Mouse (Mus musculus) naive thymus-derived CD4-positive, alpha-beta T cell, adult 2 months (primary cell): ENCODE results near the gene Klk13.
"Not testable (repeated sequence)": the region's sequence is repeated elsewhere in the genome, so short reads cannot be mapped to it uniquely, and the experiment has no call there.

Source experiments
- DNase-seq: peaks from one replicate; pipeline ENCODE4 v3.0.0-alpha.2; 2011; ENCODE audit warnings: low read depth

The Klk13 gene

GRCm38 (mm10) chr7:43712267-43712666 lies at the start of gene Klk13:
TSS of gene Klk13 (plus strand) at chr7:43712567.
- no peak for DNase-seq

- no peak for DNase-seq
These were observed 49.6 kb upstream of the Klk13 start for GRCm38 (mm10) chr7:43662804-43663203.

GRCm38 (mm10) chr7:43667221-43667620 lies 45.1 kb upstream of the Klk13 start:
- not testable (repeated sequence) for DNase-seq

- peak; percentile 73 for DNase-seq
These were observed 43.8 kb upstream of the Klk13 start for GRCm38 (mm10) chr7:43668582-43668981.

GRCm38 (mm10) chr7:43671064-43671808 lies 41.1 kb upstream of the Klk13 start:
- peak; percentile 10 for DNase-seq

- DNase-seq, result peak; percentile 91
These were observed 40.4 kb upstream of the Klk13 start, which contains the start of gene Ctu1 for GRCm38 (mm10) chr7:43671809-43672580. TSS of gene Ctu1 (plus strand) at chr7:43672016.

- DNase-seq, result no peak
These were observed 39.6 kb upstream of the Klk13 start for GRCm38 (mm10) chr7:43672581-43673260.

GRCm38 (mm10) chr7:43675091-43675490 lies 37.3 kb upstream of the Klk13 start:
- DNase-seq, result no peak

GRCm38 (mm10) chr7:43678517-43678916 lies 33.9 kb upstream of the Klk13 start:
- peak; percentile 54 for DNase-seq

- peak; percentile 73 for DNase-seq
These were observed 31.4 kb upstream of the Klk13 start for GRCm38 (mm10) chr7:43680960-43681359.

- DNase-seq, result not testable (repeated sequence)
These were observed 29.9 kb upstream of the Klk13 start for GRCm38 (mm10) chr7:43682511-43682910.

GRCm38 (mm10) chr7:43685088-43685487 lies 27.3 kb upstream of the Klk13 start:
- no peak for DNase-seq

GRCm38 (mm10) chr7:43690118-43690517 lies 22.2 kb upstream of the Klk13 start, which contains the start of gene Klk14:
TSS of gene Klk14 (plus strand) at chr7:43690418.
- no peak for DNase-seq

GRCm38 (mm10) chr7:43710031-43710430 lies 2.3 kb upstream of the Klk13 start:
- no peak for DNase-seq

GRCm38 (mm10) chr7:43712917-43713316 lies 550 bp downstream of the Klk13 start:
- DNase-seq, result no peak

- no peak for DNase-seq
These were observed 1.5 kb downstream of the Klk13 start for GRCm38 (mm10) chr7:43713741-43714351.

GRCm38 (mm10) chr7:43747788-43748187 lies 35.4 kb downstream of the Klk13 start:
- no peak for DNase-seq

- no peak for DNase-seq
These were observed 40.4 kb downstream of the Klk13 start for GRCm38 (mm10) chr7:43752806-43753205.

- no peak for DNase-seq
These were observed 54.1 kb downstream of the Klk13 start for GRCm38 (mm10) chr7:43766484-43766883.

- no peak for DNase-seq
These were observed 56.2 kb downstream of the Klk13 start, which contains the start of gene Klk12 for GRCm38 (mm10) chr7:43768597-43768996. TSS of gene Klk12 (plus strand) at chr7:43768897.

GRCm38 (mm10) chr7:43769636-43770035 lies 57.3 kb downstream of the Klk13 start:
- DNase-seq, result no peak

GRCm38 (mm10) chr7:43770701-43771100 lies 58.3 kb downstream of the Klk13 start:
- no peak for DNase-seq
